Mouse (Mus musculus) myocyte (in vitro differentiated cells): ENCODE measurements around the gene Gigyf1.

Experiments used
- E2F4 ChIP-seq: IDR thresholded peaks from one replicate; pipeline ENCODE4 v1.6.1; 2011; ENCODE audit warnings: mild to moderate bottlenecking, control low read depth, moderate library complexity; ENCODE audit not compliant: insufficient read depth
- MYOG ChIP-seq, 3 experiments: IDR thresholded peaks; one replicate each; pipeline ENCODE4 v1.6.1; 2011; ENCODE audit warnings: control low read depth in 2 of 3, low read depth in 2 of 3, mild to moderate bottlenecking in 2 of 3; ENCODE audit not compliant: insufficient read length in 2 of 3, control insufficient read depth in 1 of 3, insufficient read depth in 1 of 3
- POLR2A ChIP-seq: IDR thresholded peaks from one replicate; pipeline ENCODE4 v1.6.1; 2011; ENCODE audit warnings: low read depth, mild to moderate bottlenecking, control low read depth, moderate library complexity; ENCODE audit not compliant: insufficient read length
- TCF3 ChIP-seq: IDR thresholded peaks from one replicate; pipeline ENCODE4 v1.6.1; 2011; ENCODE audit warnings: low read depth, control low read depth; ENCODE audit not compliant: insufficient read length

DNA sequence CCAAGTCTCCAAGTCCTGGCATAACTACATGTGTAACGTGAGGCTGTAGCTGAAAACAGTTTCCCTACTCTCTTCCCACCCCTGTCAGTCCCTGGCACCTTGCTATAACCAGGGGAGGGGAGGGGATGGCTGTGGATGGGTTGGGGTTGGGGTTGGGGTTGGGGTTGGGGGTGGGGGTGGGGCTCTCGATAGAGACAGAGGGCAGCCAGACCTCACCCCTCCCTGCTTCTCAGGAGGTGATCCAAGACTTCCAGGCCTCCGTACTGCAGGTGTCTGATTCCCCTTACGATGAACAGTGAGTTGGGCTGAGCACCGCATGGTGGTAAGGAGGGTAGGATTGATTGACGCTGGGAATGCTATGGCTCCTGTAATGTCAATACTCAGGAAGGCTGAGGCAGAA is 47.4 kb downstream of the Gigyf1 start:
- TF ChIP-seq POLR2A (no peak), TCF3 (no peak), MYOG (IDR thresholded peaks at IDR 0.05; ENCODE audit: control insufficient read depth in 1 of 3, insufficient read depth in 1 of 3, insufficient read length in 2 of 3, low read depth in 2 of 3) (no peak), E2F4 (no peak)
